Mouse (Mus musculus) MEL-GATA-1-ER (cell line): ENCODE data around the gene Lgmn.
A peak's percentile ranks its signal among the peaks of the same experiment; 100 is the strongest.

Experiments
- DNase-seq: peaks from one replicate; pipeline ENCODE4 v3.0.0-alpha.2; 2012; ENCODE audit warnings: low read depth; ENCODE audit errors: extremely low read depth

The Lgmn gene

DNA sequence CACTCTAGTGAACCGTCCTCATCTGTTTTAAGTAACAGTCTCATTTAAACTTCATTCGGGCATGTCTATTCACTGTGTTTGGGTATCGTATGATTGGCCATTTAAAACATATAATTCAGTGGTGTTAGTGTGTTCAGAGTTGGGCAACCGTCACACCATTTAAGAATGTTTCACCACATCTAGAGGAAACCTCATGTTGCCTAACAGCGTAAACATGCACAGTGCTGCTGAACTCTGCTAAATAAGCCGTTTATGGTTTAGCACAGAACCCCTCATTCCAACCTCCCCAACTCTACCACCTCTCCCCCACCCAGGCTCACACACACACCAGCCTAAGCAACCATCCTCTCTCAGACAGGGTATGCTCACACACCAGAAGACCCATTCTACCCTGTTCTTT is 91.2 kb downstream of the Lgmn start:
- no peak for DNase-seq

DNA sequence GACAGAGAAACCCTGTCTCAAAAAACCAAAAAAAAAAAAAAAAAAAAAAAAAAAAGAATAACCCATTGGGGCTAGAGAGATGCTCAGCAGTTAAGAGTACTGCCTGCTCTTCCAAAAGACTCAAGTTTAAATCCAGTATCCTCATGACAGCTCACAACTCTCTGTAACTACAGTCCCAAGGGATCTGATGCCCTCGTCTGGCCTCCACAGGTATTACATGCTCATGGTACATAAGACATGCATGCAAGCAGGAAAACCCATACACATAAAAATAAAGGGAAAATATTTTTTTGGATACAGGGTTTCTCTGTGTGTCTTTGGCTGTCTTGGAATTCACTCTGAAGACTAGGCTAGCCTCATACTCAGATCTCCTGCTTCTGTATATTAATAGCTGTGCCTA is 93.1 kb downstream of the Lgmn start:
- DNase-seq, result peak; percentile 57

DNA sequence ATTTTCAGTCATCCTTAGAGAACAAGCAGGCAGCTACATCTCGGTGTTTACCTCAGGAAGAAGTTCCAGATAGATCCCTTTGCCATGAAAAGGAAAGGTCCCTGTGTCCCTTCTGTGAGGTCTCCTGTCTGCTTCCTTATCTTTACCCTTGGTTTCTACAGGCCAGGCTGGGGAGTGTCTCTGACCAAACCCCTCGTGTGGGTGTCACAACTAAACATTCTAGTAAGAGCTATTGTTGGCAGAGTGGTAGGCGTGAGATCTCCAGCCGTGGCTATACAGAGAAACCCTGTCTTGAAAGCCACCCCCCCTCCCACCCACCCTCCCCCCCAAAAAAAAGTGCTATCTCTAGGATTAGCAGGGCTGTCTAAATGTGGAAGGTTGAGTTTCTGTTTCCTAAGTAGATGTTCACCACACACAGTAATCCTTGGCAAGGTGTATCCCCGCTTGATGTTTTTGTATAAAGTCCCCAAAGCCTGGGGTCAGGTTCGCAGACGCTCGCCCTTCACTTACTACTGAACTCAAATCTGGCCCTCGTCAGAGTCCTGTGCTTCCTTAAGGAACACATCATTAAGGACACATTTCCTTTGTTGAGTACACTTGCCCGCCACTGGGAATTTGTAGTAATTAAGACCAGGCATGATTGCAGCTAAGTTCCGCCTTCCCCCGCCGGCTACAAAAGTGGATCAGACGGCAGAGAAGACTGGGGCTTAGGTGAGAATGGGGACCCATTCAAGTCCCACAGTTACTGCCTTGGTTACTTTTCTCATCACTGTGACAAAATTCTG is 94.4 kb downstream of the Lgmn start:
- DNase-seq, result no peak
